Mouse (Mus musculus) brain, embryonic 14.5 days (tissue): ENCODE results near the gene Lman2.

Source experiments
- CTCF ChIP-seq: fragments of 200-500 bp; IDR thresholded peaks from 2 replicates; pipeline ENCODE4 v1.5.1; 2012; ENCODE audit warnings: inconsistent platforms, mild to moderate bottlenecking, moderate library complexity, borderline replicate concordance; ENCODE audit not compliant: insufficient read depth, insufficient read length; ENCODE audit errors: extremely low read depth
- POLR2A ChIP-seq: fragments of 200-500 bp; IDR thresholded peaks from 2 replicates; pipeline ENCODE4 v1.6.1; 2012; ENCODE audit warnings: mild to moderate bottlenecking, inconsistent platforms, borderline replicate concordance; ENCODE audit not compliant: poor library complexity, insufficient read depth, insufficient read length, severe bottlenecking; ENCODE audit errors: extremely low read depth

DNA sequence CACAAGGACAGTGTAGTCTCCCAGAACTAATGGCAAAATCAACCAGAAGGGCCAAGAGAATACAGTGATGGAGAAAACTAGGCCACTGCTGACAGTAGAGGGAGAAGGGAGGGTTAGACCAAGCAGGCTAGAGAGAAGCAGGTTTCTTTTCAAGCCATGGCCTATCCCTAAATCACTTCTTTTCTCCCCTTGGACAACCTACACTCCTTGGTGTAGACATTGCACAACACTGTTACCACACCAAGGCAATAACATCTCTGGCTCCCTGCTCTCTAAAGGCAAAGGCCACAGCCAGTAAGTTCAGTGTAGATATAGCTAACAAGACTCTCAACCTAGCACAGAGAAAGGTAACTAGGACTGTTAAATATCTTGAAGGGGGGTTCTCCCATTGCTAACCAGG, 1.4 kb downstream of the Lman2 start:
- TF ChIP-seq CTCF (no peak), POLR2A (no peak)
